In genomic region chr13:20041169-20041830, GRCm38 (mm10) we compare ENCODE assay signal across 10 mouse cellular contexts. TPM values are rescaled to one million over a fixed set of nuclear protein-coding genes. Genes with fewer than 3 reads are reported as not detected.
DNase-seq lines count a peak whose midpoint lies in the region; ATAC-seq and TF ChIP-seq lines count a peak whose summit lies in the region.
"Had no signal": no experiment of that assay in that cellular context is flagged by ENCODE, and none has a peak within 500 bp of the region (broad histone marks: within the 10 kb centered on the region; RNA-seq: fewer than 3 reads in every experiment).

No protein-coding gene starts in this region.

- TF ChIP-seq EP300 in stomach, postnatal 0 days (optimal IDR thresholded peaks at IDR 0.05) = no peak

- H3K27me3 ChIP-seq in stomach, embryonic 15.5 days (replicated peaks) = no peaks in the 10 kb centered on the region
- no peaks in the 10 kb centered on the region for H3K27me3 ChIP-seq in stomach, postnatal 0 days (ENCODE audit: control insufficient read depth, insufficient read depth, low read length)
- no peaks in the 10 kb centered on the region for H3K27me3 ChIP-seq in forebrain, embryonic 14.5 days (replicated peaks; ENCODE audit: control insufficient read depth, insufficient read depth, low read length)
- no peaks in the 10 kb centered on the region for H3K27me3 ChIP-seq in midbrain, embryonic 12.5 days
- no peaks in the 10 kb centered on the region for H3K27me3 ChIP-seq in liver, embryonic 11.5 days (replicated peaks; ENCODE audit: control insufficient read depth, insufficient read depth, low read length)
- H3K27me3 ChIP-seq: heart, embryonic 15.5 days had no signal

- no peaks in the 10 kb centered on the region for H3K36me3 ChIP-seq in stomach, embryonic 15.5 days
- no peaks in the 10 kb centered on the region for H3K36me3 ChIP-seq in stomach, postnatal 0 days (ENCODE audit: control insufficient read depth, insufficient read depth, low read length)
- no peaks in the 10 kb centered on the region for H3K36me3 ChIP-seq in forebrain, embryonic 14.5 days (ENCODE audit: control insufficient read depth, insufficient read depth, low read length)
- no peaks in the 10 kb centered on the region for H3K36me3 ChIP-seq in midbrain, embryonic 12.5 days
- no peaks in the 10 kb centered on the region for H3K36me3 ChIP-seq in liver, embryonic 11.5 days (ENCODE audit: control insufficient read depth, insufficient read depth, low read length)
- H3K36me3 ChIP-seq: heart, embryonic 15.5 days had no signal

- WGBS in stomach, embryonic 15.5 days = 45% methylated on average over 2 of the region's 2 CpGs
- 46% methylated on average over 2 of the region's 2 CpGs for WGBS in stomach, postnatal 0 days
- 6% methylated on average over 2 of the region's 2 CpGs for WGBS in forebrain, embryonic 14.5 days
- WGBS in midbrain, embryonic 12.5 days = 10% methylated on average over 2 of the region's 2 CpGs
- 58% methylated on average over 2 of the region's 2 CpGs for WGBS in liver, embryonic 11.5 days

- DNase-seq in stomach, postnatal 0 days (ENCODE audit: low spot score) = no peak
- DNase-seq in forebrain, embryonic 14.5 days (ENCODE audit: low spot score) = peak; percentile 65
- DNase-seq in testis, postnatal 14 days (ENCODE audit: low spot score) = peak; percentile 73
- no peak for DNase-seq in liver, embryonic 11.5 days (ENCODE audit: low spot score)
- DNase-seq in thymus, postnatal 10 days (ENCODE audit: low spot score in 2 of 2) = no peak
- DNase-seq in heart, adult 18-20 months = no peak
- DNase-seq: right cerebral cortex, postnatal 14 days had no signal

- no peak for ATAC-seq in stomach, embryonic 15.5 days (ENCODE audit: insufficient read depth, low FRiP score, low read depth)
- ATAC-seq in stomach, postnatal 0 days (ENCODE audit: low FRiP score, low TSS enrichment) = no peak
- peak; percentile 68 for ATAC-seq in forebrain, embryonic 14.5 days
- peak; percentile 75 for ATAC-seq in midbrain, embryonic 12.5 days (ENCODE audit: low FRiP score, low read depth)
- ATAC-seq in liver, embryonic 11.5 days (replicated peaks; ENCODE audit: low FRiP score) = no peak

- TF ChIP-seq CTCF in stomach, postnatal 0 days (IDR thresholded peaks at IDR 0.05; ENCODE audit: low read depth) = no peak

- H3K9me3 ChIP-seq in stomach, embryonic 15.5 days = no peaks in the 10 kb centered on the region
- H3K9me3 ChIP-seq in stomach, postnatal 0 days (ENCODE audit: control insufficient read depth, low read length) = no peaks in the 10 kb centered on the region
- H3K9me3 ChIP-seq in forebrain, embryonic 14.5 days (replicated peaks; ENCODE audit: control insufficient read depth, low read length) = no peaks in the 10 kb centered on the region
- H3K9me3 ChIP-seq in midbrain, embryonic 12.5 days = no peaks in the 10 kb centered on the region
- H3K9me3 ChIP-seq in liver, embryonic 11.5 days (ENCODE audit: control insufficient read depth, low read length) = no peaks in the 10 kb centered on the region
- H3K9me3 ChIP-seq: heart, embryonic 15.5 days had no signal

- no peak overlapping the region for H3K9ac ChIP-seq in stomach, embryonic 15.5 days
- no peak overlapping the region for H3K9ac ChIP-seq in stomach, postnatal 0 days (ENCODE audit: low read length)
- H3K9ac ChIP-seq in forebrain, embryonic 14.5 days (ENCODE audit: low read length) = no peak overlapping the region
- H3K9ac ChIP-seq in midbrain, embryonic 12.5 days (replicated peaks) = no peak overlapping the region
- H3K9ac ChIP-seq in liver, embryonic 11.5 days (ENCODE audit: low read depth, low read length) = no peak overlapping the region
- H3K9ac ChIP-seq: heart, embryonic 15.5 days had no signal

- no peak overlapping the region for H3K4me2 ChIP-seq in stomach, embryonic 15.5 days
- H3K4me2 ChIP-seq in stomach, postnatal 0 days (replicated peaks; ENCODE audit: low read depth) = no peak overlapping the region
- no peak overlapping the region for H3K4me2 ChIP-seq in forebrain, embryonic 14.5 days (ENCODE audit: low read length)
- H3K4me2 ChIP-seq in midbrain, embryonic 12.5 days (replicated peaks) = no peak overlapping the region
- no peak overlapping the region for H3K4me2 ChIP-seq in liver, embryonic 11.5 days
- H3K4me2 ChIP-seq: heart, embryonic 15.5 days had no signal

- no peaks in the 10 kb centered on the region for H3K4me1 ChIP-seq in stomach, embryonic 15.5 days
- no peaks in the 10 kb centered on the region for H3K4me1 ChIP-seq in stomach, postnatal 0 days (replicated peaks; ENCODE audit: control insufficient read depth, insufficient read depth)
- no peaks in the 10 kb centered on the region for H3K4me1 ChIP-seq in forebrain, embryonic 14.5 days (ENCODE audit: control insufficient read depth, insufficient read depth, low read length)
- peaks cover 6% of the 10 kb centered on the region for H3K4me1 ChIP-seq in midbrain, embryonic 12.5 days
- no peaks in the 10 kb centered on the region for H3K4me1 ChIP-seq in liver, embryonic 11.5 days (replicated peaks; ENCODE audit: control insufficient read depth, insufficient read depth, low read length)
- H3K4me1 ChIP-seq: heart, embryonic 15.5 days had no signal

- 0 out of 2 replicates have a peak overlapping the region, but pooled peaks have one; percentile 4 for H3K27ac ChIP-seq in stomach, embryonic 15.5 days
- H3K27ac ChIP-seq in stomach, postnatal 0 days (replicated peaks) = no peak overlapping the region
- H3K27ac ChIP-seq in forebrain, embryonic 14.5 days (ENCODE audit: low read depth, low read length) = no peak overlapping the region
- peak overlapping the region; percentile 39; the same call in 1 of the 2 replicates for H3K27ac ChIP-seq in midbrain, embryonic 12.5 days (replicated peaks)
- no peak overlapping the region for H3K27ac ChIP-seq in liver, embryonic 11.5 days (ENCODE audit: low read depth, low read length)
- H3K27ac ChIP-seq: heart, embryonic 15.5 days had no signal

- H3K4me3 ChIP-seq in stomach, embryonic 15.5 days (replicated peaks) = no peak overlapping the region
- no peak overlapping the region for H3K4me3 ChIP-seq in stomach, postnatal 0 days (ENCODE audit: low read depth, low read length)
- no peak overlapping the region for H3K4me3 ChIP-seq in forebrain, embryonic 14.5 days (ENCODE audit: low read depth, low read length)
- no peak overlapping the region for H3K4me3 ChIP-seq in midbrain, embryonic 12.5 days
- H3K4me3 ChIP-seq in liver, embryonic 11.5 days (ENCODE audit: low read depth, low read length) = no peak overlapping the region
- H3K4me3 ChIP-seq: heart, embryonic 15.5 days had no signal

RNA-seq across cellular contexts. Expression of gene Elmo1, which starts 49.1 kb away (rescaled TPM):
- polyA plus RNA-seq in stomach, embryonic 15.5 days (2015; fragmentation: Nextera tagmentation; extraction: Ambion mirVana) = 9.9 and 11.2 TPM in 2 replicates
- polyA plus RNA-seq in stomach, postnatal 0 days (2015; fragmentation: Nextera tagmentation; extraction: Ambion mirVana) = 4.9 and 5.0 TPM in 2 replicates
- 22.6 and 27.8 TPM in 2 replicates for polyA plus RNA-seq in forebrain, embryonic 14.5 days (2014; fragmentation: Nextera tagmentation; extraction: Ambion mirVana)
- polyA plus RNA-seq in midbrain, embryonic 12.5 days (2016; fragmentation: Nextera tagmentation; extraction: Ambion mirVana) = 24.1 and 25.5 TPM in 2 replicates
- polyA plus RNA-seq in liver, embryonic 11.5 days (2014; fragmentation: Nextera tagmentation; extraction: Ambion mirVana) = 8.9 and 10.6 TPM in 2 replicates
- 1 to 10 TPM; 7.6 to 9.1 TPM for total RNA-seq in heart, adult 18-20 months (2021)

Comparison
In these comparisons a context has a peak if more than half of its experiments do, and no peak if none do; other contexts are left out.
1. H3K27ac ChIP-seq: peak in stomach, embryonic 15.5 days (single experiment) and midbrain, embryonic 12.5 days (single experiment); none in stomach, postnatal 0 days (single experiment), forebrain, embryonic 14.5 days (single experiment) and liver, embryonic 11.5 days (single experiment).
2. ATAC-seq: peak in forebrain, embryonic 14.5 days (single experiment) and midbrain, embryonic 12.5 days (single experiment); none in stomach, embryonic 15.5 days (single experiment), stomach, postnatal 0 days (single experiment) and liver, embryonic 11.5 days (single experiment).
3. DNase-seq: peak in forebrain, embryonic 14.5 days (single experiment) and testis, postnatal 14 days (single experiment); none in stomach, postnatal 0 days (single experiment), liver, embryonic 11.5 days (single experiment), thymus, postnatal 10 days (0 of 2) and heart, adult 18-20 months (0 of 2).